Mouse (Mus musculus): ENCODE measurements around the gene Sgce. TPM values are rescaled to one million over a fixed set of nuclear protein-coding genes. Genes with fewer than 3 reads are reported as not detected.

Sgce gene
- polyA plus RNA-seq, 1 experiment from 2014 or later = 74.8 TPM

DNA sequence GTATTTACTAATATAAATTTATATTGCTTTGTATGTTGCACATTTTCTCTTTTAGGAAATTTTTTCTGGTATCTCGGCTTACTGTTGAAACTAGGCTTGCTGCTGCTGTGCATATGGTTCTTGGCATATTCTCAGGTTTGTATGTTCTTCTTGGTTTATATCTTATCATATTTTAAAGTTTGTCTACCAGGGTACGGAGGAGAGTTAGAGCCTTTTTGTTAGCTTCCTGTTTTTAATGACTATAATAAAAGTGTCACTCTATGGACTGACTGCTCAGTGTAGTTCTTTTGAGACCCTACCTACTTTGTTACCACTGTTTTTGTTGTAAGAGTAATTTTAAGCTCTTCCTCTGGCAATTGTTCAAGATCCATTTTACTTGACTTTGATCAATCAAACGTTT is 115.5 kb downstream of the Sgce start:
- H3K27me3 ChIP-seq = no peaks in the 10 kb centered on the region
- H3K4me2 ChIP-seq = no peak overlapping the region
- WGBS = 65% methylated on average over 3 of the region's 3 CpGs
- peaks cover 6% of the 10 kb centered on the region; the same call in 1 of the 2 replicates for H3K36me3 ChIP-seq
- H3K9me3 ChIP-seq = no peaks in the 10 kb centered on the region
- no peak overlapping the region for H3K27ac ChIP-seq
- H3K4me3 ChIP-seq = no peak overlapping the region
- no peak overlapping the region for H3K9ac ChIP-seq
- ATAC-seq (ENCODE audit: borderline replicate concordance, extremely low read depth, low FRiP score, low TSS enrichment) = no peak
- no peaks in the 10 kb centered on the region for H3K4me1 ChIP-seq

Other genes with a start within 250 kb of the Sgce start
- 726 and 742 TPM in 2 replicates for gene Col1a2, start 242.4 kb downstream of the Sgce start, polyA plus RNA-seq (2015; fragmentation: Nextera tagmentation; extraction: Ambion mirVana)
- 32.4 and 34.3 TPM in 2 replicates for gene Casd1, start 146.4 kb downstream of the Sgce start, polyA plus RNA-seq (2015; fragmentation: Nextera tagmentation; extraction: Ambion mirVana)
- 2.2 and 2.3 TPM in 2 replicates for gene Peg10, start 99 bp upstream of the Sgce start, polyA plus RNA-seq (2015; fragmentation: Nextera tagmentation; extraction: Ambion mirVana)
- 17.9 and 18.7 TPM in 2 replicates for gene Ppp1r9a, start 155.7 kb upstream of the Sgce start, polyA plus RNA-seq (2015; fragmentation: Nextera tagmentation; extraction: Ambion mirVana)